Mouse (Mus musculus) left cerebral cortex, adult 11 months (tissue): ENCODE data around the gene Fam221a.

ENCODE experiments used
- DNase-seq: peaks from one replicate; pipeline ENCODE4 v3.0.0; 2022; ENCODE audit warnings: low spot score

Fam221a gene

GRCm38 (mm10) chr6:49367159-49368054 is at the start of gene Fam221a:
Fam221a (plus strand) TSS chr6:49367739.
- DNase-seq: peak; percentile 44

- DNase-seq: peak; percentile 97
Observed at GRCm38 (mm10) chr6:49318966-49319594, 48.5 kb upstream of the Fam221a start, which contains the start of gene Ccdc126. Ccdc126 (plus strand) TSS chr6:49319274.

GRCm38 (mm10) chr6:49319595-49320315 is 47.8 kb upstream of the Fam221a start:
- no peak for DNase-seq

- no peak for DNase-seq
Observed at GRCm38 (mm10) chr6:49321341-49321740, 46.2 kb upstream of the Fam221a start.

- no peak for DNase-seq
Observed at GRCm38 (mm10) chr6:49322056-49322455, 45.5 kb upstream of the Fam221a start.

- no peak for DNase-seq
Observed at GRCm38 (mm10) chr6:49322986-49323385, 44.6 kb upstream of the Fam221a start.

- DNase-seq: no peak
Observed at GRCm38 (mm10) chr6:49324528-49324927, 43.0 kb upstream of the Fam221a start.

- no peak for DNase-seq
Observed at GRCm38 (mm10) chr6:49325294-49325693, 42.2 kb upstream of the Fam221a start.

- no peak for DNase-seq
Observed at GRCm38 (mm10) chr6:49326846-49327245, 40.7 kb upstream of the Fam221a start.

- no peak for DNase-seq
Observed at GRCm38 (mm10) chr6:49331369-49332059, 36.0 kb upstream of the Fam221a start.

GRCm38 (mm10) chr6:49332060-49332370 is 35.5 kb upstream of the Fam221a start:
- no peak for DNase-seq

GRCm38 (mm10) chr6:49338566-49338965 is 29.0 kb upstream of the Fam221a start:
- no peak for DNase-seq

- DNase-seq: no peak
Observed at GRCm38 (mm10) chr6:49339145-49339544, 28.4 kb upstream of the Fam221a start.

GRCm38 (mm10) chr6:49343737-49344469 is 23.6 kb upstream of the Fam221a start:
- no peak for DNase-seq

GRCm38 (mm10) chr6:49349826-49350225 is 17.7 kb upstream of the Fam221a start:
- DNase-seq: no peak

GRCm38 (mm10) chr6:49354613-49355012 is 12.9 kb upstream of the Fam221a start:
- no peak for DNase-seq

GRCm38 (mm10) chr6:49355171-49355570 is 12.4 kb upstream of the Fam221a start:
- DNase-seq: no peak

GRCm38 (mm10) chr6:49360420-49360819 is 7.1 kb upstream of the Fam221a start:
- DNase-seq: no peak

GRCm38 (mm10) chr6:49368212-49368611 is 673 bp downstream of the Fam221a start:
- no peak for DNase-seq

- DNase-seq: no peak
Observed at GRCm38 (mm10) chr6:49372705-49373104, 5.2 kb downstream of the Fam221a start.

GRCm38 (mm10) chr6:49373943-49374342 is 6.4 kb downstream of the Fam221a start:
- no peak for DNase-seq
